Comparison of ENCODE assay signal across 28 mouse cellular contexts in the genomic region with DNA sequence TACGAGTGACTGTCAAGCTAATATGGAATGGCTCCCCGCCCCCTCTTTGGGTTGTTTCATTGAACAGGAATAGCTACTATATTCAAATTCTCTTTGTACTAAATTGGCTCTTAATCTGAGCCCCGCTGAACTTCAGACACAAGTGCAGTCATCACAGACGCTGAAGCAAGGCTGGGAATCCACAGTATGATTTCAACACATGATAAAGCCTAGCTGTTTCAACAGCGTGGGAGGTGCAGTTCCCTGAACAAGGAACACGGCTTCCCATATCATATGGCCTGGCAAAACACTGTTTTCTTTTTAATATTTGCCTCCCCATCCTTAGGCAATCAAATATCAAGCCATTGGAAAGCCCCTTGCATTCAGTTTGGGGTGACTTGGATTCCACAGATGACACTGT.
DNase-seq lines count a peak whose midpoint lies in the region; ATAC-seq and TF ChIP-seq lines count a peak whose summit lies in the region.
"Had no signal": no experiment of that assay in that cellular context is flagged by ENCODE, and none has a peak within 500 bp of the region (broad histone marks: within the 10 kb centered on the region; RNA-seq: fewer than 3 reads in every experiment).

No protein-coding gene starts in this region.

- no peak for ATAC-seq in heart, embryonic 11.5 days (replicated peaks; ENCODE audit: insufficient number of reproducible peaks, low FRiP score, low TSS enrichment)
- ATAC-seq: activated CD4-positive, CD25-positive, alpha-beta regulatory T cell, adult 4 months; forebrain, embryonic 13.5 days; forebrain, embryonic 16.5 days had no signal

- H3K27me3 ChIP-seq in heart, embryonic 11.5 days (ENCODE audit: control insufficient read depth, insufficient read depth, low read length) = no peaks in the 10 kb centered on the region
- H3K27me3 ChIP-seq: embryonic facial prominence, embryonic 13.5 days; forebrain, embryonic 13.5 days; heart, embryonic 13.5 days; hindbrain, embryonic 15.5 days had no signal

- H3K27ac ChIP-seq in heart, embryonic 11.5 days (ENCODE audit: low read depth, low read length) = no peak overlapping the region
- H3K27ac ChIP-seq in layer of hippocampus, adult 2 months = 0 out of 2 replicates have a peak overlapping the region, but pooled peaks have one; percentile 2
- H3K27ac ChIP-seq: embryonic facial prominence, embryonic 10.5 days; embryonic facial prominence, embryonic 13.5 days; forebrain, embryonic 10.5 days; forebrain, embryonic 13.5 days; heart, embryonic 13.5 days; hindbrain, embryonic 15.5 days had no signal

- peak; percentile 49 for DNase-seq in heart, adult 11 months
- DNase-seq in layer of hippocampus, adult 2 months (ENCODE audit: low spot score in 2 of 2) = peak in 1 of 2 experiments; percentile 50
- DNase-seq in layer of hippocampus, adult 9-10 months (ENCODE audit: low spot score) = no peak
- peak; percentile 28 for DNase-seq in fat pad, adult 2 months (ENCODE audit: extremely low read depth, low read depth, low spot score)
- no peak for DNase-seq in cerebellum, adult 11 months
- no peak for DNase-seq in kidney, postnatal 10 days
- DNase-seq: adrenal gland, postnatal 10 days; adrenal gland, postnatal 36 days; cerebellum, adult 11-12 months; cerebellum, adult 8-10 months; cerebellum, postnatal 10 days; cerebellum, postnatal 36 days; embryo, embryonic 11 days; gastrocnemius, postnatal 10 days; gastrocnemius, postnatal 36 days; heart, adult 18-20 months; heart, postnatal 14 days; heart, postnatal 4 days had no signal

- H3K4me2 ChIP-seq in heart, embryonic 11.5 days = no peak overlapping the region
- H3K4me2 ChIP-seq: embryonic facial prominence, embryonic 13.5 days; forebrain, embryonic 13.5 days; heart, embryonic 13.5 days; hindbrain, embryonic 15.5 days had no signal

- WGBS in heart, embryonic 11.5 days (ENCODE audit: insufficient replicate concordance) = 49% methylated on average over 6 of the region's 6 CpGs

- H3K4me1 ChIP-seq in heart, embryonic 11.5 days (ENCODE audit: control insufficient read depth, insufficient read depth, low read length) = no peaks in the 10 kb centered on the region
- H3K4me1 ChIP-seq: embryonic facial prominence, embryonic 10.5 days; embryonic facial prominence, embryonic 13.5 days; forebrain, embryonic 10.5 days; forebrain, embryonic 13.5 days; hindbrain, embryonic 15.5 days had no signal

- no peak for TF ChIP-seq CTCF in layer of hippocampus, adult 2 months (conservative IDR thresholded peaks at IDR 0.05)

- H3K9ac ChIP-seq in heart, embryonic 11.5 days (ENCODE audit: low read depth, low read length) = no peak overlapping the region
- H3K9ac ChIP-seq: embryonic facial prominence, embryonic 13.5 days; forebrain, embryonic 13.5 days; heart, embryonic 13.5 days; hindbrain, embryonic 15.5 days had no signal

- no peaks in the 10 kb centered on the region for H3K36me3 ChIP-seq in heart, embryonic 11.5 days (ENCODE audit: control insufficient read depth, insufficient read depth, low read length)
- H3K36me3 ChIP-seq: embryonic facial prominence, embryonic 10.5 days; embryonic facial prominence, embryonic 13.5 days; forebrain, embryonic 10.5 days; heart, embryonic 13.5 days; hindbrain, embryonic 15.5 days had no signal

- no peaks in the 10 kb centered on the region for H3K9me3 ChIP-seq in heart, embryonic 11.5 days (replicated peaks; ENCODE audit: control insufficient read depth, low read length)
- H3K9me3 ChIP-seq: embryonic facial prominence, embryonic 10.5 days; embryonic facial prominence, embryonic 13.5 days; forebrain, embryonic 10.5 days; forebrain, embryonic 13.5 days; heart, embryonic 13.5 days; hindbrain, embryonic 15.5 days had no signal

- H3K4me3 ChIP-seq in heart, embryonic 11.5 days (ENCODE audit: low read depth, low read length) = no peak overlapping the region
- H3K4me3 ChIP-seq in layer of hippocampus, adult 2 months = no peak overlapping the region
- H3K4me3 ChIP-seq: embryonic facial prominence, embryonic 10.5 days; embryonic facial prominence, embryonic 13.5 days; erythroblast, embryonic 14.5 days; forebrain, embryonic 10.5 days; forebrain, embryonic 13.5 days; heart, embryonic 13.5 days; hindbrain, embryonic 15.5 days had no signal

Comparison
In these comparisons a context has a peak if more than half of its experiments do, and no peak if none do; other contexts are left out.
1. DNase-seq: peak in heart, adult 11 months (single experiment) and fat pad, adult 2 months (single experiment); none in layer of hippocampus, adult 9-10 months (single experiment), cerebellum, adult 11 months (single experiment) and kidney, postnatal 10 days (single experiment).